Mouse (Mus musculus): ENCODE data around the gene Tmem235. TPM values are rescaled to one million over a fixed set of nuclear protein-coding genes. Genes with fewer than 3 reads are reported as not detected.
"Not testable (repeated sequence)": the region's sequence is repeated elsewhere in the genome, so short reads cannot be mapped to it uniquely, and the experiment has no call there.

The Tmem235 gene
- total RNA-seq, 2 experiments from 2014 or later, result not detected

- peak; percentile 75 to 84 for DNase-seq (ENCODE audit: low spot score in 2 of 2)
Measured at GRCm38 (mm10) chr11:117832086-117832969, 28.2 kb upstream of the Tmem235 start.

- DNase-seq (ENCODE audit: low spot score in 2 of 2), result not testable (repeated sequence)
Measured at GRCm38 (mm10) chr11:117833509-117833908, 27.0 kb upstream of the Tmem235 start.

GRCm38 (mm10) chr11:117834086-117834485 lies 26.5 kb upstream of the Tmem235 start:
- DNase-seq (ENCODE audit: low spot score in 2 of 2), result no peak

GRCm38 (mm10) chr11:117836306-117836705 lies 24.2 kb upstream of the Tmem235 start:
- no peak for DNase-seq (ENCODE audit: low spot score in 2 of 2)

GRCm38 (mm10) chr11:117838572-117838971 lies 22.0 kb upstream of the Tmem235 start:
- no peak for DNase-seq (ENCODE audit: low spot score in 2 of 2)

GRCm38 (mm10) chr11:117839021-117839420 lies 21.5 kb upstream of the Tmem235 start:
- DNase-seq (ENCODE audit: low spot score in 2 of 2), result no peak

GRCm38 (mm10) chr11:117840910-117841309 lies 19.6 kb upstream of the Tmem235 start:
- DNase-seq (ENCODE audit: low spot score in 2 of 2), result no peak

GRCm38 (mm10) chr11:117843434-117843833 lies 17.1 kb upstream of the Tmem235 start:
- DNase-seq (ENCODE audit: low spot score in 2 of 2), result no peak

GRCm38 (mm10) chr11:117844997-117845396 lies 15.6 kb upstream of the Tmem235 start:
- DNase-seq (ENCODE audit: low spot score in 2 of 2), result no peak

GRCm38 (mm10) chr11:117845651-117846050 lies 14.9 kb upstream of the Tmem235 start:
- no peak for DNase-seq (ENCODE audit: low spot score in 2 of 2)

GRCm38 (mm10) chr11:117846640-117847039 lies 13.9 kb upstream of the Tmem235 start:
- no peak for DNase-seq (ENCODE audit: low spot score in 2 of 2)

GRCm38 (mm10) chr11:117847593-117848215 lies 12.8 kb upstream of the Tmem235 start:
- no peak for DNase-seq (ENCODE audit: low spot score in 2 of 2)

- peak in 1 of 2 experiments; percentile 52 for DNase-seq (ENCODE audit: low spot score in 2 of 2)
Measured at GRCm38 (mm10) chr11:117848271-117848984, 12.1 kb upstream of the Tmem235 start.

- DNase-seq (ENCODE audit: low spot score in 2 of 2), result peak; percentile 94 to 96
Measured at GRCm38 (mm10) chr11:117848985-117849671, 11.4 kb upstream of the Tmem235 start, which contains the start of gene Birc5. Gene Birc5, plus strand, starts transcription at chr11:117849251.

- no peak for DNase-seq (ENCODE audit: low spot score in 2 of 2)
Measured at GRCm38 (mm10) chr11:117852875-117853274, 7.7 kb upstream of the Tmem235 start.

- DNase-seq (ENCODE audit: low spot score in 2 of 2), result no peak
Measured at GRCm38 (mm10) chr11:117854241-117854640, 6.3 kb upstream of the Tmem235 start.

- DNase-seq (ENCODE audit: low spot score in 2 of 2), result no peak
Measured at GRCm38 (mm10) chr11:117855360-117855759, 5.2 kb upstream of the Tmem235 start.

GRCm38 (mm10) chr11:117855975-117856374 lies 4.6 kb upstream of the Tmem235 start:
- no peak for DNase-seq (ENCODE audit: low spot score in 2 of 2)

GRCm38 (mm10) chr11:117857462-117857861 lies 3.1 kb upstream of the Tmem235 start:
- no peak for DNase-seq (ENCODE audit: low spot score in 2 of 2)

- no peak for DNase-seq (ENCODE audit: low spot score in 2 of 2)
Measured at GRCm38 (mm10) chr11:117858392-117858791, 2.2 kb upstream of the Tmem235 start.
